Mouse (Mus musculus) ES-E14 (cell line): ENCODE measurements around the gene Gnb5. TPM values are rescaled to one million over a fixed set of nuclear protein-coding genes. Genes with fewer than 3 reads are reported as not detected.

Source experiments
- DNase-seq: peaks from one replicate; pipeline ENCODE4 v3.0.0-alpha.2; 2013; ENCODE audit warnings: low read depth, low spot score
- H3K27ac ChIP-seq: 2 replicates; pipeline ENCODE4 v1.5.1; 2012; ENCODE audit warnings: low read depth, mild to moderate bottlenecking, low read length, moderate library complexity, mixed read lengths; ENCODE audit not compliant: poor library complexity, insufficient read depth, severe bottlenecking
- H3K36me3 ChIP-seq: 2 replicates; pipeline ENCODE4 v1.6.1; 2012; ENCODE audit warnings: mild to moderate bottlenecking, low read length, moderate library complexity, mixed read lengths; ENCODE audit not compliant: control insufficient read depth, poor library complexity, insufficient read depth, severe bottlenecking
- H3K4me1 ChIP-seq, 2 experiments: fragments of 150-350 bp in 1 of 2; sonication (generic) in 1 of 2; 2 replicates each; pipeline ENCODE4 v1.6.1; 2012; ENCODE audit warnings: low read length in 2 of 2, mild to moderate bottlenecking in 1 of 2, mixed read lengths in 1 of 2; ENCODE audit not compliant: control insufficient read depth in 2 of 2, insufficient read depth in 2 of 2, poor library complexity in 1 of 2
- H3K4me3 ChIP-seq, 2 experiments: fragments of 150-350 bp in 1 of 2; sonication (generic) in 1 of 2; 2 replicates each; pipeline ENCODE4 v1.5.1; 2012; ENCODE audit warnings: low read length in 2 of 2, low read depth in 1 of 2, mild to moderate bottlenecking in 1 of 2, mixed read lengths in 1 of 2; ENCODE audit not compliant: insufficient read depth in 1 of 2, poor library complexity in 1 of 2, severe bottlenecking in 1 of 2
- H3K9ac ChIP-seq: 2 replicates; pipeline ENCODE4 v1.6.1; 2012; ENCODE audit warnings: low read depth, mild to moderate bottlenecking, low read length, mixed read lengths; ENCODE audit not compliant: poor library complexity, insufficient read depth, severe bottlenecking
- H3K9me3 ChIP-seq: fragments of 150-350 bp; sonication (generic); 2 replicates; pipeline ENCODE4 v1.6.1; 2012; ENCODE audit warnings: low read depth, mild to moderate bottlenecking, low read length; ENCODE audit not compliant: control insufficient read depth, insufficient read depth
- CHD2 ChIP-seq: IDR thresholded peaks from 2 replicates; pipeline ENCODE4 v1.6.1; 2014; ENCODE audit warnings: mild to moderate bottlenecking, low read depth, low read length, inconsistent platforms
- HCFC1 ChIP-seq: IDR thresholded peaks from 2 replicates; pipeline ENCODE4 v1.6.1; 2012; ENCODE audit warnings: low read length, inconsistent platforms, borderline replicate concordance; ENCODE audit not compliant: insufficient read depth
- MAFK ChIP-seq: IDR thresholded peaks from 2 replicates; pipeline ENCODE4 v1.6.1; 2014; ENCODE audit warnings: mild to moderate bottlenecking, low read depth, low read length, inconsistent platforms; ENCODE audit not compliant: insufficient read depth
- ZC3H11A ChIP-seq: IDR thresholded peaks from 2 replicates; pipeline ENCODE4 v1.6.1; 2012; ENCODE audit warnings: low read depth, mild to moderate bottlenecking, inconsistent platforms, low read length, borderline replicate concordance
- ZNF384 ChIP-seq: IDR thresholded peaks from 2 replicates; pipeline ENCODE4 v1.6.1; 2012; ENCODE audit warnings: low read depth, low read length, inconsistent platforms
- in situ Hi-C, 2 experiments: fragments of 600-800 bp; cut with MboI; formaldehyde crosslinking; loops; one replicate each; pipeline ENCODE4 v1.15.1; 2025; ENCODE audit warnings: low sequenced_read_pairs in 2 of 2, inconsistent platforms in 1 of 2; ENCODE audit not compliant: unreplicated experiment in 2 of 2
- total RNA-seq: library from RNA; depleted of rRNA; stranded (reverse); fragments of 300-350 nt; gene quantifications from 2 replicates; pipeline ENCODE4 v1.2.3, GENCODE M21; 2012

Gnb5 gene
- total RNA-seq, 1 experiment: 5.7 TPM

DNA sequence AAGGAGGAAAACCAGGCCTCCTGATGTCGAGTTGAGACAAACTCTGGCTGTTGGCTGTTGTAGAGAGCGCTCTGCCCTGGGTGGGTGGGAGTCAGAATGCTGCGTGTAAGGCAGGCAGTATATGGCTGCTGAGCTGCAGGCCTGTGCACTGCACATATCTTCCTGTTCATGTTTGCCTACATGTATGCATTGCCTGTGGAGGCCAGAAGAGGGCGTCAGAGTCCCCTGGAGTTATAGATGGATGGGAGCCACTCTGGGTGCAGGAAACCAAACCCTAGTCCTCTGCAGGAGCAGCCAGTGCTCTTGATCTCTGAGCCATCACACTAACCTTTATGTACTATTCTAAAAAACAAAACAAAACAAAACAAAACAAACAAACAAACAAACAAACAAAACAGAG, 28.4 kb downstream of the Gnb5 start:
- no peak for DNase-seq
- in situ Hi-C loops: no loop called here
- Histone ChIP-seq H3K4me3 (no peak overlapping the region), H3K27ac (no peak overlapping the region; the same call in 1 of the 2 replicates), H3K36me3 (peaks cover 12% of the 10 kb centered on the region; the same call in 1 of the 2 replicates), H3K4me1 (no peaks in the 10 kb centered on the region), H3K9ac (no peak overlapping the region), H3K9me3 (no peaks in the 10 kb centered on the region)
- TF ChIP-seq CHD2 (no peak), ZNF384 (no peak), MAFK (no peak), HCFC1 (no peak), ZC3H11A (no peak)

DNA sequence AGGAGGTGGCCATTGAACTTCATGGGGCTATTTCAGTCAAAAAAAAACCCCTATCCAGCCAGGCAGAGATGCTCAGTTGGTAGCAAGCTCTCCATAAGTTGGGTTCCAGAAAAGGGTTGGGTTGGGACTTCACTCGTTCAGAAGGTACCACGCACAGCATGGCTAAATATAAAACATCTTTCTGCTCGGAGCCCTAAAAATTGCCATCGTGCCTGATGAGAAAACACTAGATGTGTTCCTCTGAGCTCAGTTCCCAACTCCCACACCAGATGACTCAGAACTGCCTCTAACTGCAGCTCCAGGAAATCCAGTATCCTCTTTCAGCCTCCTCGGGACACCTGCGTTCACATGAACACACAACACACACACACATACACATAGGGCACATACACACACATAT, 31.9 kb downstream of the Gnb5 start:
- H3K9ac ChIP-seq: no peak overlapping the region
- in situ Hi-C loops: no loop called here
- peaks cover 11% of the 10 kb centered on the region; the same call in 1 of the 2 replicates for H3K36me3 ChIP-seq
- no peak overlapping the region for H3K4me3 ChIP-seq
- TF ChIP-seq HCFC1: no peak
- TF ChIP-seq CHD2: no peak
- H3K27ac ChIP-seq: no peak overlapping the region
- no peaks in the 10 kb centered on the region for H3K9me3 ChIP-seq
- no peak for DNase-seq
- no peaks in the 10 kb centered on the region for H3K4me1 ChIP-seq

GRCm38 (mm10) chr9:75342433-75342832, 36.3 kb downstream of the Gnb5 start:
- peaks cover 0 to 1% of the 10 kb centered on the region in 2 experiments; a peak in 1 of 4 replicates for H3K4me1 ChIP-seq
- TF ChIP-seq MAFK: no peak
- no peak for TF ChIP-seq HCFC1
- no peak for TF ChIP-seq CHD2
- TF ChIP-seq ZNF384: no peak
- no peak overlapping the region for H3K9ac ChIP-seq
- in situ Hi-C loops: no loop called here
- H3K4me3 ChIP-seq: no peak overlapping the region
- no peak for DNase-seq
- peaks cover 7% of the 10 kb centered on the region; the same call in 1 of the 2 replicates for H3K36me3 ChIP-seq
- H3K27ac ChIP-seq: no peak overlapping the region
- H3K9me3 ChIP-seq: no peaks in the 10 kb centered on the region

- peak within 1 kb of the TSS; percentile 13; the same call in 1 of the 2 replicates for H3K9ac ChIP-seq
- peaks cover 0 to 5% of the 10 kb centered on the region in 2 experiments; a peak in 1 of 4 replicates for H3K4me1 ChIP-seq
- TF ChIP-seq ZNF384: no peak
- TF ChIP-seq HCFC1: no peak
- no peak for TF ChIP-seq CHD2
- TF ChIP-seq MAFK: no peak
- TF ChIP-seq ZC3H11A: no peak
- no peak within 1 kb of the TSS for H3K27ac ChIP-seq
- DNase-seq: no peak
- peaks cover 3% of the 10 kb centered on the region; the same call in 1 of the 2 replicates for H3K36me3 ChIP-seq
- in situ Hi-C loops: no loop called here
- H3K9me3 ChIP-seq: no peaks in the 10 kb centered on the region
- peak within 1 kb of the TSS; percentile 37 to 54; a peak in 3 of 4 replicates for H3K4me3 ChIP-seq
Observed at GRCm38 (mm10) chr9:75347458-75347857, 41.4 kb downstream of the Gnb5 start, which contains the start of gene Bcl2l10. Bcl2l10 (plus strand) TSS chr9:75347758.

DNA sequence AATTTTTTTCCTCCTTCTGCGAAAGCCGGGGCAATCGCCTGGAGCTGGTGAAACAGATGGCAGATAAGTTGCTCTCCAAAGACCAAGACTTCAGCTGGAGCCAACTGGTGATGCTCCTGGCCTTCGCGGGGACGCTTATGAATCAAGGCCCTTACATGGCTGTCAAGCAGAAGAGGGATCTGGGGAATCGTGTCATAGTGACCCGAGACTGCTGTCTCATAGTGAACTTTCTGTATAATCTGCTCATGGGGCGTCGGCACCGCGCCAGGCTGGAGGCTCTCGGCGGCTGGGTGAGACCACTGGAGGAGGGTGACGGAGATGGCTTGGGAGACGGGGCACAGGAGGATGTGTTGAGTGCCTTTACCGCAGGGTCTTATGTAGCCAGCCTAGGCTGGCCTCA, 42.0 kb downstream of the Gnb5 start:
- TF ChIP-seq CHD2 (no peak), ZNF384 (no peak; the same call in 1 of the 2 replicates), ZC3H11A (no peak), HCFC1 (no peak), MAFK (no peak)
- in situ Hi-C loops: no loop called here
- peaks cover 0 to 7% of the 10 kb centered on the region in 2 experiments; a peak in 2 of 4 replicates for H3K4me1 ChIP-seq
- H3K36me3 ChIP-seq: peaks cover 3% of the 10 kb centered on the region; the same call in 1 of the 2 replicates
- no peak for DNase-seq
- peak overlapping the region; percentile 13; the same call in 1 of the 2 replicates for H3K9ac ChIP-seq
- H3K4me3 ChIP-seq: peak overlapping the region; percentile 37 to 54; a peak in 3 of 4 replicates
- H3K27ac ChIP-seq: no peak overlapping the region
- no peaks in the 10 kb centered on the region for H3K9me3 ChIP-seq
